Mouse (Mus musculus): Measurements from ENCODE around the gene Slc26a9.

The Slc26a9 gene

DNA sequence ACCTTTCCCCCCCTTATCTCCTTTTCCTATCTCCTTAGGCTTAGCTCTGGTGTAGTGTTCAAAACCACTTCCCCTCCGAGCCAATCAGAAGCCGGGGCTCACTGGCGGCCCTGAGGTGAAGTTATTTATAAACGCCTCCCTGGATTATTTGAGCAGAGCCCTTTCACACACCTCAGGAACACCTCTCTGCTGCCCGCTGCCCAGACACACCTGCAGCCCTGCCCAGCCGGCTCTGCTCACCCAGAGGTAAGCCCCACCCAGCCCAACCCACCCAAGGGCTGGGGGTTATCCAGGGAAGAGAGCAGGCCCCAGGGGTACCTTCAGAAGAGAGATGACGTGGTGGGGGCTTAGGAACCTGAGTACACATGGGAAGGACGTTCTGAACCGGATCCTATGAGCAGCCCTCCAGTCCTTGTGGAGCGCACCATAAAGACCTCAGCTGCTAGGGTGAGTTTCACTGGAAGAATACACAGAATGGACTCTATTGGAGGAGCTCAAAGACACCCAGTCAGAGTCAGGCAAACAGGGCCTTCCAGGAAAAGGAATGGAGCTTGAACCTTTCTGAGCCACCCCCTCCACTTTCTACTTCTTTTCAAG lies at the start of gene Slc26a9:
TSS of gene Slc26a9 (plus strand) at position 155 of the 597 bp plus-strand sequence.
- no peak for DNase-seq (ENCODE audit: low spot score in 2 of 2)

DNA sequence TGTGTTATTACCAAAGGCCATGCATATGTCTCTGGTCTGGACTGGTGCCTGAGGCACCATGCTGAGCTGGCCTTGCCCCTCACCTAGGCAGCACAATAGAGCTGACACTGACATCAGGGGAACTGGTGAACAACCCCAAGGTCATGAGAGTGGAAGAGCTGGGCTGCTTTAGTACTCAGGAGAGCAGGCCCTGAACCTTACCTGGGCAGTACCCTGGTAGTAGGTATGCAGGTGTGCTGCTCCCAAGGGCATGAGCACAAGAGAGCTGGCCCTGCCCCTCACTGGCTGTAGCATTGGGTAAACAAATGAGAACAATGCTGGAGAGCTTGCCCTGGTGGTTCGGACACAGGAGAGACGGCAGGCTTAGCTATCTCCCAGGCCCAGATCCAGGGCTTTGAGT lies 48.5 kb upstream of the Slc26a9 start:
- DNase-seq (ENCODE audit: low spot score in 2 of 2), result no peak

DNA sequence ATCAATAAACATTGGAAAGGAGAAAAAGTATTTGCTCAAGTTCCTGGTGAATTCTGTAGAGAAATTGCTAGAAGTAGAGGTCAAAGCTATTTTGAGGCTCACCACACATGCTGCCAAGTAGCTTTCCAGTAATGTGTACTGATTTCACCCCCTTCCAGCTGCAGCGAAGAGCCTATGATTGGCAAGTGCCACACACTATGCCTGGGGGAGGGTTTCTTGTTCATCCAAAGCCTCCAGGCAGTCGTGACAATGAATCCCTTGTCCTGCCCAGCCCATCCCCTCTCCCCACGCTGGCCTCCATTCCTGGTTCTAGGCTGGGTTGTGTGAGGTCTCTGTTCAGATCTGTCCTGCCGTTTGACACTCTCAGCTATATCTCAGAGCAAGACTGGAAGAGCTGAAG lies 47.5 kb upstream of the Slc26a9 start:
- DNase-seq (ENCODE audit: low spot score in 2 of 2), result no peak

DNA sequence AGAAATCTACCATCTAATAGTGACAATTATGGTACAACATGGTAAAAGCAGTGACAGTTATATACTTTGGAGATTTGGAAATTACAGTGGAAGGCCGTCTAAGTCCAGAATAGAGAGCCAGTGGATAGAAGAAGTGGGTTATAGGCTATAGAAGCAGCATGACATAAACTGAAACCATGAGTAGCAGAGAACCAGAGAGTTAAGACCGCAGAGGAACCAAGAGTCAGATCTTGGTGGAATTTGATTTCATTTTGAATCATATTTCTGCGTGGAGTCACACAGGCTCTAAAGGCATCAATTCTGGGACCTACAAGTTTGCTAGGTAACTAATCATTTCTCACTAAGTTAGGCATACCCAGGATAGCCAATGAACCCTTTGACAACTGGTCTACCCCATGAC lies 45.1 kb upstream of the Slc26a9 start:
- no peak for DNase-seq (ENCODE audit: low spot score in 2 of 2)

DNA sequence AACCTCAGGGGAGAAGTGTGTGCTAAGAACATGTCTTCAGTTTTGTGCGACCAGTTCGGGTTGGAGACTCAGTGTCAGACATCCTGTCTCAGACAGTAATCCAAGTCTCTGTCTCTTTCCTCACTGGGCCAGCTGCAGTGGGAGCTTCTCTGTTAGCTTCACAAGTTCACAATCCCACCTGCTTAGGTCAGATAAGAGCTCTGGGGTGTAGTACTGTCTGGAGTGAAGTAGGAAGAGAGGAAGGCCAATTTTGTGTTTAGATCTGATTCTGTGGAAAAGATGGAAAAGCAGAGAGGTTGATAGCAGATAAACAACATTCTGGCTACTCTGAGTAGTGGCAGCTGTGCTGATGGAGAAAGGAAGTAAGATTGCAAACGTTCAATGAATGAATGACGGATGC lies 44.2 kb upstream of the Slc26a9 start:
- no peak for DNase-seq (ENCODE audit: low spot score in 2 of 2)

DNA sequence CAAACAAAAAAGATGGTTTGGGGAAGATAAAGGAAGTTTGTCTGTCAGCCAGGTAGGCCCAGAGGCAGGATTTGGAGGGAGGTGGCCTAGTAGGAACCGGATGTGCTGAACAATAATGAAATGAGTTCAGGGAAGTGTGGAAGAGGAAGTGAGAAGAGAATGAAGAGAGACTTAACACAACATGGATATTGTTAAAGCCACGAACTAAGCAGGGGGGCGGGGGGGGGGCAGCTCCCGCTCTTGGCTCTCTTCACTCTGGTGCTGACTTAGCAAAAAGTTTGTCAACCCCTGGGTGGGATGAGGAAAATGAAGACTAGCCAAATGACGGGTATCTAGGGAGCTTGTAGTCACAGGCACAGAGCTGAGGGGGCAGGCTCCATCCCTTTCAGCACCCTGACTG lies 43.4 kb upstream of the Slc26a9 start:
- DNase-seq (ENCODE audit: low spot score in 2 of 2), result no peak

DNA sequence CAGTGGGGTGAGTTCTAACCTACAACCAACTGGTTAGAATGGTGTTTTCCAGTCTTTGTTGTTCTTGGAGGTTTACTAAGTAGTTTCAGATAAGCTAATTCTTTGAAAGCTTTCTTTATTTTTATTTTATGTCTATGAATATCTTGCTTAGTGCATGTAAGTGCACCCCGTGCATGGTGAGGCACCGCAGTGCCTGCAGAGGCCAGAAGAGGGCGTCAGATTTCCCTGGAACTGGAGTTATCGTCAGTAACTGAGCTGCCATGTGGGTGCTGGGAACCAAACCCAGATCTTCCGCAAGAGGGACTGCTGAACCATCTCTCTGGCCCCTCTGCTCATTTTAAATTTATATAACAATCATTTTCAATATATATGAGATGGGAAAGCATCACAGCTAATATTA lies 42.4 kb upstream of the Slc26a9 start:
- DNase-seq (ENCODE audit: low spot score in 2 of 2), result no peak

DNA sequence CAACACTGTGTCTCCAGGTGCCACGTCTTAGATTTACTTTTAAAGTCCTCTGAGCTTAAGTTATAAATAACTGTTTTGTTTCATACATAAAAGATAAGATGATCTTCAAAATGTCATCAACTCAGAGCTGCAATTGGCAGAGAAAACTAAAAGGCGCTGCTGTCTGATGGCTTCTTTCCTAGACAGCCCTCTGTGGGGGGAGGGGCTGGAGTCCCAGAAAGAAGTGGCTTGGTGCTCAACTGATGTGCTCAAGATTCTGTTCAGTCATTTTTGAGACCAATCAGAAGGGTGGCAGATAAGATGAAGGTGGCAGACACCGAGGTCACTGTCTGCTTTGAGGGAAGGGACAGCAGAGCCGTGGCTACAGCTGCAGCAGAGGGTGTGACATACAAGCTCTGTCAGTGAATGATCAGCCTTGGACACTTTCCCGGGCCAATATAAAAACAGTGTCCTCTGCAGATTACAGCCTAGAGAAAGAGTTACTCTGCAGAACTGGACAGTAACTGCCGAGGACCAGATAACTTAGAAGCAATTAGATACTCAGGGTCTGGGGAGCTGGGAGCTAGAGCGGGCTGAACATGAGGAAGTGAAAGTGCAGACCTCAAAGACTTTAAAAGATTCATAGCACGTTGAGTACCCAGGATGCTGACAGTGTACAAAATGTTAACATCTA lies 41.6 kb upstream of the Slc26a9 start:
- no peak for DNase-seq (ENCODE audit: low spot score in 2 of 2)

DNA sequence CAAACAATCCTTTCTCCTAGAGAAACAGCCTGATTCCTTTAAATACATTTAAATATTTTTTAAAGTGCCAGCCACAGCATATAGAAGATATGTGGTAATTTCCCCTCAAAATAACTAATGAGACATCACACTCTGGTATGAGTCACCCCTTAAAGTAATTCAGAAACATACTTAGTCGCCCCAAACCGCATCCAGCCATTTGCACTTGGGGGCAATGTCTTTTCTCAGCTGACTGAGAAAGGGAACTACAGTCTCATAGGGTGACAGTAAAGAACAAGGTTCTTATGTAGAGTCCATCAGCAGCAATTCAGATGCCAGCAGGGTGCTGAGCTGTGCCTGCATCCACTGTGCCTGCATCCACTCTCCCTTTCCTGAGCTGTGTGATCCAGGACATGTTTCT lies 40.3 kb upstream of the Slc26a9 start:
- no peak for DNase-seq (ENCODE audit: low spot score in 2 of 2)

DNA sequence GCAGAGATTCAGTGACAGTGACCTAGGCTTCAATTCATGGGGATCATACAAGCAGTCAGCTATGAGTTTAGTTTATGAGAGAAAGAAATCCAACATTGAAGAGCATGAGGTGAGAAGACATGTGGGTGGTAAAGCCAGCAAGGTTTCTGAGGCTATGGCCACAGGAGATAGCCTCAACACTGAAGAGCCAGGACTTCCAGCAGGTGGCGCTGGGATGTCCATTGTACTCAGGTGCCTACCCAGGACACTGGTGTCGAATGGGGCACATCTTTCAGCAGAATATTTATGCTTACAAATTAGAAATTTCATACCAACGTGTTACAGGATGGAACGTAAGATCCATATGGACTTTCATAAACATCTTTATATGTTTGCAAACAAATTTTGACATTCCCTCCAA lies 35.5 kb upstream of the Slc26a9 start:
- DNase-seq (ENCODE audit: low spot score in 2 of 2), result no peak

DNA sequence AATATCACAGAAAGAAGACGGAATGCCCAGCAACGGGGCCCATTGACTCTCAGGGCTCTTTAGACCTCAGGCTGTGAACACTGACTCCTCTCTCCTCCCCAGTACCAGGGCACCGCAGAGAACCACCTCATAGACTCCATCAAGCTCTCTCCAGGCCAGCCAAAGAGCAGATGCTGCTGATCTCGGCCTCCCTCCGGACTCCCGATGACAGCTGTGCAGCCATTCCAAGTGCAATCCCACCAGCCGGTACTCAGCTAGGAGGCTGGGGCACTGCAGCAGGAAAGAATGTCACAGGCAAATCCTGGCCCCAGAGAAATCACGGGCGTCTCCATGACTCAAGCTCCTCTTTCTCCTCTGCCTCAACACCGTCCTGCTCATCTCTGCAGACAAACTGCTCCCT lies 32.3 kb upstream of the Slc26a9 start:
- DNase-seq (ENCODE audit: low spot score in 2 of 2), result no peak

DNA sequence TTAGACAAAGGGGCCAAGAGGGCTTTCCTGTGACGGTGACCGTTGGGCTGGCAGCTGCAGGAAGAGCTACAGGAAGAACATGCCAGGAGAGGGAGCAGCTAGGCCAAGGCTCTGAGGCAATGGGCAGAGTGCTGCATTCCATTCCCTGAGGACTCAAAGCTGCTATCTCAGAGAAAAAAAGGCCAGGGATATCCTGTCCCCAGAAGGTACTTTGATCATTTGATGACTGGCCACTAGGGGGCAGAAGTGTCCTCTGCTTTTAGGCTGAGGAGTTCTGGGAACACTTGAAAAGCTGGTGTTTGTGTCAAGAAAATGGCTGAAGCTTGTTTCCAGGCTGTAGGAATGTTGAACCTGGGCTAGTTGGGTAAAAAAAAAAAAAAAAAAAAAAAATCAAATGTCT lies 31.4 kb upstream of the Slc26a9 start:
- DNase-seq (ENCODE audit: low spot score in 2 of 2), result peak; percentile 72 to 85

DNA sequence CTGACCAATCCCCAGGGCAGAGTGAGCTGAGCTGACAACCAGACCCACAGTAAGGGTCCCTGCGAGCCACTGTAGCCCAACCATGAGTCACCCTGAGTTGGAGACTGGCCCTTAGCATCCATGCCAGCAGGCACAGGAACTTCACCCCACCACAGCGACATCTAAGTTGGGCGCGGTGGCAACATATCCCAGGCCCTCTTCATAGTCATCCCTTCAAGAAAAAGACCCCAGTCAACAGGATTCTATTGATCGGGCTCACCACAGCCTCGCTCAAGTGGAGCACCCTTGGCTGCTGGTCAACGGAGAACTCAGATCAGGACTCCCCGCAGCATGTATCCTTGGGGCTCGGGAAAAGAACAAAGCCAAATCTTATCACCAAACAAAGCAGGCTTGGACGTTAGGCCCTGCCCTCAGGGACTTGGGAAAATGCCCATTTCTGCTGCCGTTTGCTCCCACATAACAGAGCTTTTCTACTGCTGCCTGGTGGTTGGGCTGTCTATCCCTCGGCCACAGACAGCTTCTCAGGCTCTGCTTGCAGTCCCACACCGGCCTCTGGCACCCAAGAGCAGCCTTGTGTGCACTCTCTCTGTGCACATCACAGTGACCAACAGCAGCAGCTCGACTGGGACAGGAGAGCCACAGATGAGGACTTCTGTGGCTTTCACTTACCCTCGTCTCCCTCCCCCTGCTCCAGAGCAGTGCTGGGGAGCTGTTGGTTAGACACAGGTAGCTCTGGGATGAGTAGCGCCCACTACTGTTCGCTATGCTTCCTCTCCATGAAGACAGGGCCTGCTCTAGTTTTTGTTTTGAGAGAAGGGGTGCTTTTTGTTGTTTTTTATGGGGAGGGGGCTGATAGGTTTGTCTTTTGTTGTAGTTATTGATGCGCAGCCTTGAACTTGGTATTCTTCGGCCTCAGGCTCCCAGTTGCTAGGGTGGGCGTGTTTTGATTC lies 29.2 kb upstream of the Slc26a9 start:
- peak in 1 of 2 experiments; percentile 39 for DNase-seq (ENCODE audit: low spot score in 2 of 2)

DNA sequence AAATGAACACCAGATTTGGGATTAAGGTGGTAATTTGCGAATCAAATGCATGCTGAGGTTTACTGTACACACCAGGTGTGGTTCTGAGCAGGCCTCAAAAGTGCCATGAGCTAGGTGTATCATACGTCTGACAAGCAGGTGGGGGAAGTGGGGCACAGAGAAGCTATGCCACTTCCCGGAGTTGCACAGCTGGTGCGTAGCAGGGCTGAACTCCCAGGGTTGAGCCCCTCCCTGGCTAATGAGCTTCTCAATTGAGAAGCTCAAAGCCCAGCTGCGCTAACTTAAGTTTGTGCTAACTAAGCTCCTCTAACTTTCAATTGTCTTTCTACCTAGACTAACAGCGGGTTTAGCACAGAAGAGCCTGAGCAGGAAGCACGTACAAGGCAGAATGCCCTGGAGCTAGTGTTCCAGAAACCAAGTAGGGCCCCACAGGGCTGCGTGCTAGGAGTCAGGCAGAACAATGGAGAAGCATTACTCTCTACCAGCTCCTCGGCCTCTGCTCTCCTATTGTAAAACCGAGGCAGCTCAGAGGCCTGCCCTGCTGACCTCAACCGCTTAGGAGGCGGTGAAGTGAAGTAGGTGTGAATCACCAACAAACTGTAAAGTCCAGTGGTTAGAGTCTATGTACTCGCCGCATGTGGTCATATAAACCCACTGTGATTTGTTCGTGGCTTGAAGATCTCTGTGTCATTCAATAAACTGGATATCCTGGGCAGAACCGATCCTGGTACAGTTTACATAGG lies 24.7 kb upstream of the Slc26a9 start:
- DNase-seq (ENCODE audit: low spot score in 2 of 2), result no peak

DNA sequence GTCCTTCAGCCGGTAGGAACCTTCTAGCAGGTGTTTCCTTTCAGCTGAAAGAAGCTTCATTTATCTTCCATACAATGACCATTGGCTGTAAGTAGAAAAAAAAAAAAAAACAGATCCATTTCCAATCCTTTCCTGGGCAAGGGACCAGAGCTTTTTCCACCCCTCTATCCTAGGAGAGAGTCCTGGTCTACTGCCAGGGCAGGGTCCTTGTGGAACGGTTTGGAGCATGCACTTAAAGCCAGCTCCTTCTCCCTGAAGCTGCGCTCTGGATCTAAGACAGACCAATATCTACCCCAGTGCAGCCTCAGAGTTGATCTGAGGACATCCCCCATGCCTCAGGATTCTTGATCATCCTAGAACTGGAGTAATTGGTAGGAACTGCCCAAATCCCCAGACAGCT lies 21.8 kb upstream of the Slc26a9 start:
- DNase-seq (ENCODE audit: low spot score in 2 of 2), result peak in 1 of 2 experiments; percentile 44

DNA sequence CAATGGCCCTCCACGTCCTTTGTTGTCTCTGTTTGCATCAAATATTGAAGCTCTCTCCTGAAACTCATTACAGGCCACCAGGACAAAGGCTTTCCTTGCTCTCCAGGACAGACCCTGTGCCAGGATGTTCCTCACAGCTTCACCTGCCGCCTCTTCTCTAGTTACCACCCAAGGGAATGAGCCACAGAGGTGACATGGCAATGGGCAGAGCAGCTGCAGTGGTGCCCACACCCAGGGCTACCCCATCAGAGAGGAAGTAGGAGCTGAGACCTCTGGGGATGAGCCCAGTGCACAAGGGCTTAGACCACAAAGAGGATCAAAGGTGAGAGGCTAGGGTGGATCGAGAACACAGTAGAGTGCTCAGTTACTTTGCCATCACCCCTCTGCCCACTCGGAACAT lies 20.3 kb upstream of the Slc26a9 start:
- DNase-seq (ENCODE audit: low spot score in 2 of 2), result no peak

DNA sequence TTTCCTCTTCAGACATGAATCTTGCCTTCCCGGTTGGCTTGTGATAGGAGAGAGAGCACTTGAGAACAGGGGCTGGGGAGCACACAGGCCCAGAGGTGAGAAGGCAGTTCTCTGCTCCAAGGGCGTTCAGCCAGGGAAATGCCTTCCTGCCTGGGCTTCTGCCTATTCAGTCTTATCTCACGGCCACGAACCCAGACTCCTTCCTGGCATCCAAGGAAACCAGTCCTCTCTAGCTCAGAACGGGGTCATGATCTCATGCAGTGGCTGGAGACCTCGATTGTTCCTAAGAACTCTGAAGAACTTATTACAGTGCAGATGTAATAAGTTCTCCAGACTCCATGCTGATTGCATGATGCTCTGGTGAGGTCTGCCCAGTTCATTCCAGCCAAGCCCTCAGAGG lies 17.2 kb upstream of the Slc26a9 start:
- DNase-seq (ENCODE audit: low spot score in 2 of 2), result no peak

DNA sequence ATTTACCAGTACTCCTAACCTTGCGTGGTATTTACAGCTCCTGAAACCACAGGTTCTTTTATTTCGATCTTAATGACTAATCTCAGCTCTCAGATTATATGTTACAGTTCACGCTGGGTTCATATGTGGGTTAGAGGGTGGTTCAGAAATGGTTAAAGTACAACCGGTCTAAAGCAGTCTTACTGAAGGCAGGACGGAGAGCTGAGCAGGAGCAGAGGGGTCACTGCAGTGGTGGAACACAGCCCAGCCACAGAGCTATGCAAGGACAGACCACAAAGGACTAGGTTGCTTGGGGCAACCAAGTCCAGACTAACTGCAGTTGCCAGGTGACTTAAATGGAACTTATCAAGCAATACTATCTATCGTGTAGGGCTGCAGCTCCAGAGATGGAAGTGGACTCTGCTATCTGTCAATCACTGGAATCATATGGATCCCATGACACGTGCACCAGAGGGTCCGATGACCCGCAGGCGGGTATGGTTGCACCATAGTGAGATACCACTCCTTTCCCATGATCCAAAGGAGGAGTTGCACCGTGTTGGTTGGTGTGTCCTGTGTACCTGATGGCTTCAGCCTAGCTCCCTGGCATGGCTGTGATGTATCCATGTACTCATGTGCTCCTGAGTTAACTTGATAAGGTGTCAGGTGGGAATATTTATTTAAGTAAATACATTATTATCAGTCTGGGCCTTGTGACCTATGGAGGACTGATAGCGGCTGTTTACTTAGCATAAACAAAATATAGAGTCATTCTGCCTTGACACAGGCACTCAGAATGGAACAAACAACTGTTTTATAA lies 13.0 kb upstream of the Slc26a9 start:
- DNase-seq (ENCODE audit: low spot score in 2 of 2), result no peak

DNA sequence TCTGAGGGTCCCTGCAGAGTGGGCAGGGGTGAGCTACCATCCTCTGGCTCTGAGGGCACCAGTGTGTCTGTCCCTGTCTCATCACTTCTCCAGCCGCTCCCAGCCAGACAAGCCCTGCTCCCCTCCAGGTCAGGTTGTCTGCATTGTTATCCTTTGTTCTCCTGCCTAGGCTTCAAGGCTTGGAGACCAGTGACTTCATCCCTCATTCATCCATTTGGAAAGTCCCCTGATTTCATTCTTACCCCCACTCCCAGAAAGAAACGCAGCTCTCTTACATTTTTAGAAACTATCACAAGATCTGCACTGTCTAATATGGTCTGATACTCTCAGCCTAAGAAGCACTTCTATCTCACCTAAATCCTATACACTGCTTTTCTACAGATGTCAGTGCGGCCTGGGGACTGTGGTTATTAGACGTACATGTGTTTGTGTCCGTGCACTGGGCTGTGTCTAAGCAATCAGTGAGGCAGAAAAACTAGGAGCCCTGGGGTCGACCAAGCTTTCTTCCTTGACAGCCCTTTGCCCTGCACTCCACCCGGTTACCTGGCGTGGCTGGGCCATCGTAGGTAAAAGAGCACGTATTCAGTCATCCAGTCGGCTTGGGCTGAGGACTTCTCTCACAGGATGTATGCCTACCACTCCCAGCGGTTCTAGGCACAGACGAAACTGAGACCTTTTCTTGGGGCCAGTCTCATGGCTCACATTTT lies 10.2 kb upstream of the Slc26a9 start:
- DNase-seq (ENCODE audit: low spot score in 2 of 2), result no peak

DNA sequence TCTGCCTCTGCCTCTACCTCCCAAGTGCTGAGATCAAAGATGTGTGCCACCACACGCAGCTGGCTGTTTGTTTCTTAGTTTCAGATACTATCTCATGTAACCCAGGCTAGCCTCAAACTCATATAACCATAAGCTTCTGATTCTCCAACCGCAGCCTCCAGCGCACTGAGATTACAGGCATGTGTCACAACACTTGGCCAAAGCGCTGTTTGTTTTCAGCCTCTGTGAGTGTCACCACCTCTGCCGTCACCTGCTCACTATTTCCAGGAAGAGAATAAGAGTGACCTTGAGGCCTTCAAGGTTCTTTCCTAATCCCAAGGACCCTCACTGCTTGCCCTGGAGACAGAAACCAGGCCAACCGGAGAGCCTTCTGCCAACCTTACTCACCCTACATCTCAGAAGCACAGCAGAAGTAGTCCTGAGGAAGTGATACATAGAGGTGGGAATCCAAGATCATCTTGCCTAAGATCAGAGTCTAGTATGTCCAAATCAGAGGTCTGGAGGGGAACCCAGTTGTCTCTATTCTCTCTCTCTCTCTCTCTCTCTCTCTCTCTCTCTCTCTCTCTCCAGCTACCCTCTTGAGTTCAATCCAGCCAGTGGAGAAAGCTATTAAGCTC lies 9.1 kb upstream of the Slc26a9 start:
- DNase-seq (ENCODE audit: low spot score in 2 of 2), result no peak

Data from urinary bladder, postnatal 4 days (tissue).